Mouse (Mus musculus): ENCODE data around the gene Defa32. TPM values are rescaled to one million over a fixed set of nuclear protein-coding genes. Genes with fewer than 3 reads are reported as not detected.

Defa32 gene
- polyA plus RNA-seq (2014; fragmentation: Illumina TruSeq; extraction: RNeasy Lipid Tissue Mini Kit (QIAGEN cat#74804); ENCODE audit: low replicate concordance) = 5.3 TPM

DNA sequence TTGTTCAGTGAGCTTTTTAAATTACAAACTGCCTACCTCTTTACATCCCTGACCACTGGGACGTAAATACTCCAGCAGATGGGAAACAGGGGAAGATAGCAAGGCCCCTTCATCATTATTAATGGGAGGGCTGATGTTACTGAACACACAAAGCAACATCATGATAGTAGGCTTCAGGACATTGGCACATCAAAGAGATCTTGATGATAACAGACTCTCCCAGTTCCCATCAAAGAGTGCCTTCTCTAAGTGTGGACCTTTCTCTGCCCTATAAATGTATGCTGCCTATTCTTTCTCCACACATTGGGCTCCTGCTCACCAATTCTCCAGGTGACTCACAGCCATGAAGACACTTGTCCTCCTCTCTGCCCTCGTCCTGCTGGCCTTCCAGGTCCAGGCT, at the start of gene Defa32:
Defa32 (plus strand) TSS at position 301 of the 400 bp plus-strand sequence.

DNA sequence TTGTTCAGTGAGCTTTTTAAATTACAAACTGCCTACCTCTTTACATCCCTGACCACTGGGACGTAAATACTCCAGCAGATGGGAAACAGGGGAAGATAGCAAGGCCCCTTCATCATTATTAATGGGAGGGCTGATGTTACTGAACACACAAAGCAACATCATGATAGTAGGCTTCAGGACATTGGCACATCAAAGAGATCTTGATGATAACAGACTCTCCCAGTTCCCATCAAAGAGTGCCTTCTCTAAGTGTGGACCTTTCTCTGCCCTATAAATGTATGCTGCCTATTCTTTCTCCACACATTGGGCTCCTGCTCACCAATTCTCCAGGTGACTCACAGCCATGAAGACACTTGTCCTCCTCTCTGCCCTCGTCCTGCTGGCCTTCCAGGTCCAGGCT, 19.9 kb upstream of the Defa32 start, which contains the start of gene Defa20:
Defa20 (plus strand) TSS at position 301 of the 400 bp plus-strand sequence.

DNA sequence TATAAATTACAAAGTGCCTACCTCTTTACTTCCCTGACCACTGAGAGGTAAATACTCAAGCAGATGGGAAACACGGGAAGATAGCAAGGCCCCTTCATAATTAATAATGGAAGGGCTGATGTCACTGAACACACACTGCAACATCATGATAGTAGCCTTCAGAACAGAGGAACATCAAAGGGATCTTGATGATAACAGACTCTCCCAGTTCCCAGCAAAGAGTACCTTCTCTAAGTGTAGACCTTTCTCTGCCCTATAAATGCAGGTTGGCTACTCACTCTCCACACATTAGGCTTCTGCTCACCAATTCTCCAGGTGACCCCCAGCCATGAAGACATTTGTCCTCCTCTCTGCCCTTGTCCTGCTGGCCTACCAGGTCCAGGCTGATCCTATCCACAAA, 36.3 kb downstream of the Defa32 start, which contains the start of gene Defa37:
Defa37 (plus strand) TSS at position 301 of the 400 bp plus-strand sequence.

Other genes starting within 250 kb of the Defa32 start
- gene Defa27, start 213.5 kb upstream of the Defa32 start, polyA plus RNA-seq (2014; fragmentation: Illumina TruSeq; extraction: RNeasy Lipid Tissue Mini Kit (QIAGEN cat#74804); ENCODE audit: low replicate concordance) = not detected
- gene Defa29, start 202.0 kb upstream of the Defa32 start, polyA plus RNA-seq (2014; fragmentation: Illumina TruSeq; extraction: RNeasy Lipid Tissue Mini Kit (QIAGEN cat#74804); ENCODE audit: low replicate concordance) = 41.6 TPM
- 12.8 TPM for gene Defa2, start 150.5 kb upstream of the Defa32 start, polyA plus RNA-seq (2014; fragmentation: Illumina TruSeq; extraction: RNeasy Lipid Tissue Mini Kit (QIAGEN cat#74804); ENCODE audit: low replicate concordance)
- gene Defa33, start 137.2 kb upstream of the Defa32 start, polyA plus RNA-seq (2014; fragmentation: Illumina TruSeq; extraction: RNeasy Lipid Tissue Mini Kit (QIAGEN cat#74804); ENCODE audit: low replicate concordance) = 12.8 TPM
- gene Defa36, start 101.6 kb upstream of the Defa32 start, polyA plus RNA-seq (2014; fragmentation: Illumina TruSeq; extraction: RNeasy Lipid Tissue Mini Kit (QIAGEN cat#74804); ENCODE audit: low replicate concordance) = 52.6 TPM
- gene Gm7849, start 72.5 kb upstream of the Defa32 start, polyA plus RNA-seq (2014; fragmentation: Illumina TruSeq; extraction: RNeasy Lipid Tissue Mini Kit (QIAGEN cat#74804); ENCODE audit: low replicate concordance) = not detected
- gene Defa20, start 19.8 kb upstream of the Defa32 start, polyA plus RNA-seq (2014; fragmentation: Illumina TruSeq; extraction: RNeasy Lipid Tissue Mini Kit (QIAGEN cat#74804); ENCODE audit: low replicate concordance) = 5.3 TPM
- 2,479 TPM for gene Defa37, start 36.4 kb downstream of the Defa32 start, polyA plus RNA-seq (2014; fragmentation: Illumina TruSeq; extraction: RNeasy Lipid Tissue Mini Kit (QIAGEN cat#74804); ENCODE audit: low replicate concordance)
- gene Defa28, start 54.0 kb downstream of the Defa32 start, polyA plus RNA-seq (2014; fragmentation: Illumina TruSeq; extraction: RNeasy Lipid Tissue Mini Kit (QIAGEN cat#74804); ENCODE audit: low replicate concordance) = not detected
- 425 TPM for gene Gm7861, start 65.5 kb downstream of the Defa32 start, polyA plus RNA-seq (2014; fragmentation: Illumina TruSeq; extraction: RNeasy Lipid Tissue Mini Kit (QIAGEN cat#74804); ENCODE audit: low replicate concordance)
- gene Defa26, start 89.2 kb downstream of the Defa32 start, polyA plus RNA-seq (2014; fragmentation: Illumina TruSeq; extraction: RNeasy Lipid Tissue Mini Kit (QIAGEN cat#74804); ENCODE audit: low replicate concordance) = 232 TPM
- gene Defa17, start 126.7 kb downstream of the Defa32 start, polyA plus RNA-seq (2014; fragmentation: Illumina TruSeq; extraction: RNeasy Lipid Tissue Mini Kit (QIAGEN cat#74804); ENCODE audit: low replicate concordance) = 6,963 TPM
- gene Defa34, start 136.8 kb downstream of the Defa32 start, polyA plus RNA-seq (2014; fragmentation: Illumina TruSeq; extraction: RNeasy Lipid Tissue Mini Kit (QIAGEN cat#74804); ENCODE audit: low replicate concordance) = 146 TPM
- 296 TPM for gene AY761184, start 174.6 kb downstream of the Defa32 start, polyA plus RNA-seq (2014; fragmentation: Illumina TruSeq; extraction: RNeasy Lipid Tissue Mini Kit (QIAGEN cat#74804); ENCODE audit: low replicate concordance)
- gene Defa24, start 205.5 kb downstream of the Defa32 start, polyA plus RNA-seq (2014; fragmentation: Illumina TruSeq; extraction: RNeasy Lipid Tissue Mini Kit (QIAGEN cat#74804); ENCODE audit: low replicate concordance) = 1,739 TPM